Comparison of ENCODE assay signal across 8 mouse cellular contexts in genomic region chr2:103690425-103690824, GRCm38 (mm10).
DNase-seq lines count a peak whose midpoint lies in the region; ATAC-seq lines count a peak whose summit lies in the region.

No protein-coding gene starts in this region.

- no peaks in the 10 kb centered on the region for H3K9me3 ChIP-seq in heart, embryonic 14.5 days (ENCODE audit: control insufficient read depth, low read length)
- H3K9me3 ChIP-seq in limb, embryonic 10.5 days (replicated peaks) = no peaks in the 10 kb centered on the region
- no peaks in the 10 kb centered on the region for H3K9me3 ChIP-seq in stomach, embryonic 16.5 days (replicated peaks; ENCODE audit: control insufficient read depth, low read length)

- peak; percentile 55; the same call in 1 of the 2 replicates for ATAC-seq in heart, embryonic 14.5 days (ENCODE audit: insufficient number of reproducible peaks, insufficient read depth, low FRiP score, low read depth)
- ATAC-seq in stomach, embryonic 16.5 days (ENCODE audit: insufficient read depth, low FRiP score) = no peak
- ATAC-seq in erythroid progenitor cell, adult 5-6 weeks (replicated peaks; ENCODE audit: low FRiP score, poor library complexity, severe bottlenecking) = no peak
- no peak for ATAC-seq in granulocyte monocyte progenitor cell, adult 5-6 weeks (replicated peaks; ENCODE audit: poor library complexity, severe bottlenecking)

- peaks cover 4% of the 10 kb centered on the region; the same call in 1 of the 2 replicates for H3K36me3 ChIP-seq in heart, embryonic 14.5 days (ENCODE audit: control insufficient read depth, insufficient read depth, low read length)
- H3K36me3 ChIP-seq in limb, embryonic 10.5 days = no peaks in the 10 kb centered on the region; the same call in 1 of the 2 replicates
- H3K36me3 ChIP-seq in stomach, embryonic 16.5 days (ENCODE audit: control insufficient read depth, insufficient read depth, low read length) = no peaks in the 10 kb centered on the region

- H3K9ac ChIP-seq in heart, embryonic 14.5 days (ENCODE audit: low read length) = no peak overlapping the region
- no peak overlapping the region for H3K9ac ChIP-seq in stomach, embryonic 16.5 days (ENCODE audit: low read length)

- no peak overlapping the region for H3K4me3 ChIP-seq in heart, embryonic 14.5 days (ENCODE audit: control insufficient read depth in 1 of 2, insufficient read depth in 1 of 2, low read depth in 1 of 2, low read length in 2 of 2)
- no peak overlapping the region for H3K4me3 ChIP-seq in limb, embryonic 10.5 days
- no peak overlapping the region for H3K4me3 ChIP-seq in stomach, embryonic 16.5 days (replicated peaks; ENCODE audit: low read length)

- DNase-seq in layer of hippocampus, adult 11-12 months (ENCODE audit: low spot score) = peak; percentile 20
- no peak for DNase-seq in layer of hippocampus, postnatal 25 days (ENCODE audit: extremely low spot score in 1 of 2, low spot score in 1 of 2)
- peak; percentile 33 to 40 for DNase-seq in cerebellum, postnatal 36 days
- no peak for DNase-seq in limb, embryonic 10.5 days (ENCODE audit: low spot score)

- peaks cover 13 to 15% of the 10 kb centered on the region in 2 experiments for H3K4me1 ChIP-seq in heart, embryonic 14.5 days (ENCODE audit: control insufficient read depth in 2 of 2, insufficient read depth in 2 of 2, low read length in 2 of 2)
- peaks cover 40% of the 10 kb centered on the region for H3K4me1 ChIP-seq in limb, embryonic 10.5 days
- peaks cover 5% of the 10 kb centered on the region for H3K4me1 ChIP-seq in stomach, embryonic 16.5 days (ENCODE audit: control insufficient read depth, insufficient read depth, low read length)

- no peak overlapping the region for H3K4me2 ChIP-seq in heart, embryonic 14.5 days (ENCODE audit: low read length)
- H3K4me2 ChIP-seq in stomach, embryonic 16.5 days (ENCODE audit: low read depth, low read length) = no peak overlapping the region

- peak overlapping the region; percentile 35 to 45; a peak in 2 of 4 replicates for H3K27ac ChIP-seq in heart, embryonic 14.5 days (replicated peaks in 1 of 2; ENCODE audit: control insufficient read depth in 1 of 2, insufficient read depth in 1 of 2, low read depth in 2 of 2, low read length in 2 of 2)
- H3K27ac ChIP-seq in limb, embryonic 10.5 days = peak overlapping the region; percentile 62
- H3K27ac ChIP-seq in stomach, embryonic 16.5 days (ENCODE audit: low read length) = peak overlapping the region; percentile 13; the same call in 1 of the 2 replicates

- H3K27me3 ChIP-seq in heart, embryonic 14.5 days (ENCODE audit: control insufficient read depth, insufficient read depth, low read length) = no peaks in the 10 kb centered on the region
- H3K27me3 ChIP-seq in limb, embryonic 10.5 days (ENCODE audit: low read depth, poor library complexity, severe bottlenecking) = no peaks in the 10 kb centered on the region
- H3K27me3 ChIP-seq in stomach, embryonic 16.5 days (ENCODE audit: control insufficient read depth, insufficient read depth, low read length) = no peaks in the 10 kb centered on the region

- 28% methylated on average over 6 of the region's 6 CpGs for WGBS in heart, embryonic 14.5 days
- 70% methylated on average over 6 of the region's 6 CpGs for WGBS in limb, embryonic 10.5 days
- 55% methylated on average over 6 of the region's 6 CpGs for WGBS in stomach, embryonic 16.5 days

Comparison
In these comparisons a context has a peak if more than half of its experiments do, and no peak if none do; other contexts are left out.
1. DNase-seq: peak in layer of hippocampus, adult 11-12 months (single experiment) and cerebellum, postnatal 36 days (2 of 2); none in layer of hippocampus, postnatal 25 days (0 of 2) and limb, embryonic 10.5 days (single experiment).
2. Peak in every context shown above with its lines, with median percentiles within 50 percentile points of each other: H3K27ac ChIP-seq.